Mouse (Mus musculus): ENCODE results near the gene Col10a1. TPM values are rescaled to one million over a fixed set of nuclear protein-coding genes. Genes with fewer than 3 reads are reported as not detected.
"Not testable (repeated sequence)": the region's sequence is repeated elsewhere in the genome, so short reads cannot be mapped to it uniquely, and the experiment has no call there.

Gene Col10a1
- polyA plus RNA-seq, 1 experiment from 2014 or later: 0.31 TPM

DNA sequence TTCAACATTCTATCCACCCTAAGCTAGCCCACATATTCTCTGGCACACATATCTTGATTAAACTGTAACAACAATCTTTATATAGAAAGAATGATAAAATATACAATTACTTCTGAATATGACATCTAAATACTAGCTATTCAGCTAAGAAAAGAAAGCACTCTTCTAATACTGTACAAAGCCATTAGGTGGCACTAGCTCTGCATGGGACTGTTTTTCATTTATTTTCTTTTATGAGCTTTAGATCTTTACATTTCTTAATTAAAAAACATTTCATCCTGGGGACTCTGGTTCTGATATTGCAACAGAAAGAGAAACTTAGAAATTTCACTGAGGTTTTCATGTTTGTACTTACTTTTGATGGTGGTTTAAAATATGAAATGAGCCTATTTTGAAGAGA is 42.0 kb downstream of the Col10a1 start:
- Histone ChIP-seq H3K9ac (no peak overlapping the region), H3K27me3 (no peaks in the 10 kb centered on the region), H3K27ac (no peak overlapping the region), H3K4me3 (replicated peaks) (no peak overlapping the region), H3K36me3 (no peaks in the 10 kb centered on the region), H3K9me3 (replicated peaks) (no peaks in the 10 kb centered on the region), H3K4me2 (no peak overlapping the region), H3K4me1 (no peaks in the 10 kb centered on the region)
- ATAC-seq (replicated peaks; ENCODE audit: low FRiP score): no peak

DNA sequence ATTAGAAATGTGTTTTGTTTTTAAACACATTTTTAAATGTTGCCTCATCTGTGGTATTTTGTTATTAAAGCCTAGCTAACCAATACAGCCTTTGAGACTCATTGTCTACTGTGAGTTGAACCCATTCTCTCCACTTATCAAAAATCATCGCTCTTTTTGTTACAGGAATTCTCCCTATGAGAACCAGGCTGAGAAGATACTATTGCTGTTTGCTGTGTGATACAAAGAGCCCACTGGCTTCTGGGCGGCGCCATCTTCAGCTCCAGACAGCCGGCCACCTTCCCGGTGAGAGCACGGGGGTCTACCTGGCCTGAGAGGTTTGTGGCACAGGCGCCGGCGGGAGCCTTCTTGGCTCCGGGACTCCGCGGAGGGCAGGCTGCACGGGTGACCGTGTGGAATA is 44.4 kb downstream of the Col10a1 start:
- H3K27ac ChIP-seq; H3K27me3 ChIP-seq; H3K4me1 ChIP-seq; H3K4me3 ChIP-seq (replicated peaks); H3K36me3 ChIP-seq; H3K9ac ChIP-seq; H3K4me2 ChIP-seq; H3K9me3 ChIP-seq (replicated peaks); ATAC-seq (replicated peaks; ENCODE audit: low FRiP score): not testable (repeated sequence)
- 94% methylated on average over 6 of the region's 14 CpGs for WGBS

Other genes with a start within 250 kb of the Col10a1 start
- gene Dse, start 182.3 kb upstream of the Col10a1 start, polyA plus RNA-seq (2015; fragmentation: Nextera tagmentation; extraction: Ambion mirVana): 22.2 and 23.5 TPM in 2 replicates
- gene Tspyl1, start 107.8 kb upstream of the Col10a1 start, polyA plus RNA-seq (2015; fragmentation: Nextera tagmentation; extraction: Ambion mirVana): 64.8 and 67.1 TPM in 2 replicates
- 11.2 and 14.8 TPM in 2 replicates for gene Tspyl4, start 92.5 kb upstream of the Col10a1 start, polyA plus RNA-seq (2015; fragmentation: Nextera tagmentation; extraction: Ambion mirVana)
- 12.0 and 12.2 TPM in 2 replicates for gene Nt5dc1, start 28.6 kb downstream of the Col10a1 start, polyA plus RNA-seq (2015; fragmentation: Nextera tagmentation; extraction: Ambion mirVana)
- 18.2 and 20.1 TPM in 2 replicates for gene Frk, start 93.4 kb downstream of the Col10a1 start, polyA plus RNA-seq (2015; fragmentation: Nextera tagmentation; extraction: Ambion mirVana)

Data from kidney, embryonic 15.5 days (tissue).